In genomic region chr9:60088101-60088500, GRCm38 (mm10) we compare ENCODE assay signal across 8 mouse cellular contexts.
DNase-seq lines count a peak whose midpoint lies in the region; ATAC-seq and TF ChIP-seq lines count a peak whose summit lies in the region.

No protein-coding gene starts in this region.

- no peak overlapping the region for H3K4me3 ChIP-seq in forebrain, postnatal 0 days (ENCODE audit: low read depth, low read length)
- H3K4me3 ChIP-seq in forebrain, embryonic 12.5 days (replicated peaks) = no peak overlapping the region
- no peak overlapping the region for H3K4me3 ChIP-seq in midbrain, embryonic 14.5 days (replicated peaks; ENCODE audit: low read depth, low read length)
- no peak overlapping the region for H3K4me3 ChIP-seq in midbrain, embryonic 16.5 days (ENCODE audit: low read depth, low read length)
- H3K4me3 ChIP-seq in lung, adult 2 months (replicated peaks; ENCODE audit: extremely low read depth, low read depth, low read length) = no peak overlapping the region

- H3K27ac ChIP-seq in forebrain, postnatal 0 days (ENCODE audit: low read depth, low read length) = no peak overlapping the region
- H3K27ac ChIP-seq in forebrain, embryonic 12.5 days = no peak overlapping the region
- H3K27ac ChIP-seq in midbrain, embryonic 14.5 days (replicated peaks; ENCODE audit: low read depth, low read length) = no peak overlapping the region
- H3K27ac ChIP-seq in midbrain, embryonic 16.5 days (ENCODE audit: low read length) = no peak overlapping the region

- no peak overlapping the region for H3K4me2 ChIP-seq in forebrain, postnatal 0 days (ENCODE audit: low read depth)
- H3K4me2 ChIP-seq in forebrain, embryonic 12.5 days = no peak overlapping the region
- no peak overlapping the region for H3K4me2 ChIP-seq in midbrain, embryonic 14.5 days (ENCODE audit: low read length)
- no peak overlapping the region for H3K4me2 ChIP-seq in midbrain, embryonic 16.5 days (ENCODE audit: low read length)

- TF ChIP-seq POLR2A in brain, embryonic 14.5 days (IDR thresholded peaks at IDR 0.05; ENCODE audit: borderline replicate concordance, extremely low read depth, insufficient read depth, insufficient read length, poor library complexity, severe bottlenecking) = no peak
- no peak for TF ChIP-seq POLR2A in lung, adult 2 months (IDR thresholded peaks at IDR 0.05; ENCODE audit: borderline replicate concordance, extremely low read depth, low read depth, low read length)

- peak; percentile 47 for TF ChIP-seq CTCF in forebrain, postnatal 0 days (IDR thresholded peaks at IDR 0.05; ENCODE audit: low read depth)
- peak; percentile 63 for TF ChIP-seq CTCF in brain, embryonic 14.5 days (IDR thresholded peaks at IDR 0.05; ENCODE audit: borderline replicate concordance, extremely low read depth, insufficient read depth, insufficient read length)
- peak; percentile 70 for TF ChIP-seq CTCF in lung, adult 2 months (IDR thresholded peaks at IDR 0.05; ENCODE audit: insufficient read depth, low read length)

- no peaks in the 10 kb centered on the region for H3K4me1 ChIP-seq in forebrain, postnatal 0 days (ENCODE audit: insufficient read depth)
- H3K4me1 ChIP-seq in forebrain, embryonic 12.5 days = peaks cover 4% of the 10 kb centered on the region
- H3K4me1 ChIP-seq in midbrain, embryonic 14.5 days (ENCODE audit: control insufficient read depth, insufficient read depth, low read length) = no peaks in the 10 kb centered on the region
- no peaks in the 10 kb centered on the region for H3K4me1 ChIP-seq in midbrain, embryonic 16.5 days (ENCODE audit: control insufficient read depth, insufficient read depth, low read length)
- H3K4me1 ChIP-seq in lung, adult 2 months (ENCODE audit: control insufficient read depth, insufficient read depth, low read length) = no peaks in the 10 kb centered on the region

- no peaks in the 10 kb centered on the region for H3K9me3 ChIP-seq in forebrain, postnatal 0 days (ENCODE audit: low read length)
- H3K9me3 ChIP-seq in forebrain, embryonic 12.5 days = no peaks in the 10 kb centered on the region
- no peaks in the 10 kb centered on the region for H3K9me3 ChIP-seq in midbrain, embryonic 14.5 days (ENCODE audit: control insufficient read depth, low read length)
- no peaks in the 10 kb centered on the region for H3K9me3 ChIP-seq in midbrain, embryonic 16.5 days (replicated peaks; ENCODE audit: control insufficient read depth, low read length, poor library complexity, severe bottlenecking)

- no peaks in the 10 kb centered on the region for H3K36me3 ChIP-seq in forebrain, postnatal 0 days (ENCODE audit: insufficient read depth)
- no peaks in the 10 kb centered on the region for H3K36me3 ChIP-seq in forebrain, embryonic 12.5 days (replicated peaks)
- no peaks in the 10 kb centered on the region for H3K36me3 ChIP-seq in midbrain, embryonic 14.5 days (ENCODE audit: control insufficient read depth, insufficient read depth, low read length)
- H3K36me3 ChIP-seq in midbrain, embryonic 16.5 days (ENCODE audit: control insufficient read depth, insufficient read depth, low read length) = no peaks in the 10 kb centered on the region

- 49% methylated on average over 5 of the region's 5 CpGs for WGBS in forebrain, postnatal 0 days
- 49% methylated on average over 5 of the region's 5 CpGs for WGBS in forebrain, embryonic 12.5 days
- WGBS in midbrain, embryonic 14.5 days = 55% methylated on average over 5 of the region's 5 CpGs
- 49% methylated on average over 5 of the region's 5 CpGs for WGBS in midbrain, embryonic 16.5 days
- WGBS in lung, adult 2 months = 55% methylated on average over 5 of the region's 5 CpGs

- DNase-seq in forebrain, postnatal 0 days = no peak
- peak; percentile 16 for DNase-seq in midbrain, embryonic 14.5 days
- DNase-seq in brain, embryonic 14.5 days (ENCODE audit: low read depth) = no peak
- DNase-seq in lung, adult 2 months = peak; percentile 14
- no peak for DNase-seq in urinary bladder, postnatal 10 days (ENCODE audit: low spot score)
- DNase-seq in heart, adult 11 months = no peak

- H3K27me3 ChIP-seq in forebrain, postnatal 0 days (ENCODE audit: insufficient read depth, low read length) = no peaks in the 10 kb centered on the region
- no peaks in the 10 kb centered on the region for H3K27me3 ChIP-seq in forebrain, embryonic 12.5 days
- H3K27me3 ChIP-seq in midbrain, embryonic 14.5 days (ENCODE audit: control insufficient read depth, insufficient read depth, low read length) = no peaks in the 10 kb centered on the region
- no peaks in the 10 kb centered on the region for H3K27me3 ChIP-seq in midbrain, embryonic 16.5 days (ENCODE audit: control insufficient read depth, insufficient read depth, low read depth, low read length)

- ATAC-seq in forebrain, postnatal 0 days = no peak
- ATAC-seq in forebrain, embryonic 12.5 days (ENCODE audit: low FRiP score) = no peak
- no peak for ATAC-seq in midbrain, embryonic 14.5 days (ENCODE audit: low FRiP score, low TSS enrichment)
- no peak for ATAC-seq in midbrain, embryonic 16.5 days

- H3K9ac ChIP-seq in forebrain, postnatal 0 days = no peak overlapping the region
- no peak overlapping the region for H3K9ac ChIP-seq in forebrain, embryonic 12.5 days
- H3K9ac ChIP-seq in midbrain, embryonic 14.5 days (replicated peaks; ENCODE audit: low read length) = no peak overlapping the region
- H3K9ac ChIP-seq in midbrain, embryonic 16.5 days (ENCODE audit: low read depth, low read length) = no peak overlapping the region

Comparison
In these comparisons a context has a peak if more than half of its experiments do, and no peak if none do; other contexts are left out.
1. DNase-seq: peak in midbrain, embryonic 14.5 days (single experiment) and lung, adult 2 months (single experiment); none in forebrain, postnatal 0 days (single experiment), brain, embryonic 14.5 days (single experiment), urinary bladder, postnatal 10 days (single experiment) and heart, adult 11 months (single experiment).
2. Peak in every context shown above with its lines, with median percentiles within 50 percentile points of each other: CTCF ChIP-seq.